Mouse (Mus musculus): ENCODE data around the gene Dus3l.

- TF ChIP-seq HCFC1 (IDR thresholded peaks at IDR 0.05; ENCODE audit: borderline replicate concordance, insufficient read depth, low read length) (no peak), ZC3H11A (IDR thresholded peaks at IDR 0.05; ENCODE audit: borderline replicate concordance, low read depth, low read length) (no peak), CHD2 (IDR thresholded peaks at IDR 0.05; ENCODE audit: low read depth, low read length) (no peak)
Observed at GRCm38 (mm10) chr17:56722441-56722840, 42.1 kb upstream of the Dus3l start.

Measured in ES-E14 (cell line).